Mouse (Mus musculus) limb, embryonic 12.5 days (tissue): ENCODE data around the gene Styk1. TPM values are rescaled to one million over a fixed set of nuclear protein-coding genes. Genes with fewer than 3 reads are reported as not detected.

Source experiments
- ATAC-seq: fragments of 200-750 bp; cut with Nextera tagmentation; 2 replicates; pipeline ENCODE4 v1.8.0; 2017; ENCODE audit warnings: low read depth, moderate TSS enrichment; ENCODE audit not compliant: insufficient number of reproducible peaks, insufficient read depth, low FRiP score, low TSS enrichment
- H3K27ac ChIP-seq: fragments of 300-500 bp; sonication (generic); 2 replicates; pipeline ENCODE4 v1.5.1; 2016; ENCODE audit warnings: mild to moderate bottlenecking, moderate library complexity
- H3K27me3 ChIP-seq: fragments of 300-500 bp; sonication (generic); 2 replicates; pipeline ENCODE4 v1.6.1; 2016; ENCODE audit warnings: mild to moderate bottlenecking, moderate library complexity
- H3K36me3 ChIP-seq: fragments of 300-500 bp; sonication (generic); 2 replicates; pipeline ENCODE4 v1.6.1; 2016; ENCODE audit warnings: mild to moderate bottlenecking, moderate library complexity
- H3K4me1 ChIP-seq: fragments of 300-500 bp; sonication (generic); replicated peaks from 2 replicates; pipeline ENCODE4 v1.6.1; 2016
- H3K4me2 ChIP-seq: fragments of 300-500 bp; sonication (generic); 2 replicates; pipeline ENCODE4 v1.6.1; 2016; ENCODE audit warnings: mild to moderate bottlenecking, moderate library complexity
- H3K4me3 ChIP-seq: fragments of 300-500 bp; sonication (generic); replicated peaks from 2 replicates; pipeline ENCODE4 v1.5.1; 2016; ENCODE audit warnings: mild to moderate bottlenecking
- H3K9ac ChIP-seq: fragments of 300-500 bp; sonication (generic); replicated peaks from 2 replicates; pipeline ENCODE4 v1.6.1; 2016; ENCODE audit warnings: mild to moderate bottlenecking, moderate library complexity
- H3K9me3 ChIP-seq: fragments of 300-500 bp; sonication (generic); 2 replicates; pipeline ENCODE4 v1.6.1; 2016; ENCODE audit warnings: mild to moderate bottlenecking, moderate library complexity
- whole genome bisulfite sequencing: fragments of 180-500 bp; shearing (Covaris S2); methylation state at CpG from one replicate; pipeline ENCODE4 v1.1.7; 2016; 5-methylcytosine and 5-hydroxymethylcytosine counted together
- polyA plus RNA-seq: library from polyadenylated mRNA; unstranded; fragments of >200 nt; fragmentation: Nextera tagmentation; extraction: Ambion mirVana; gene quantifications from 2 replicates; pipeline ENCODE4 v1.2.1, GENCODE M21; 2016

Gene Styk1
- polyA plus RNA-seq, 1 experiment from 2014 or later: 3.2 TPM

- no peak overlapping the region for H3K9ac ChIP-seq
- no peaks in the 10 kb centered on the region for H3K27me3 ChIP-seq
- WGBS: 36% methylated on average over 6 of the region's 6 CpGs
- peaks cover 33% of the 10 kb centered on the region for H3K4me1 ChIP-seq
- no peak overlapping the region for H3K4me2 ChIP-seq
- H3K9me3 ChIP-seq: no peaks in the 10 kb centered on the region
- H3K4me3 ChIP-seq: no peak overlapping the region
- ATAC-seq: no peak
- H3K27ac ChIP-seq: no peak overlapping the region
- H3K36me3 ChIP-seq: peaks cover 23% of the 10 kb centered on the region
Observed at GRCm38 (mm10) chr6:131383713-131384330, 30.4 kb upstream of the Styk1 start.

- 52% methylated on average over 3 of the region's 3 CpGs for WGBS
- Histone ChIP-seq H3K27me3 (no peaks in the 10 kb centered on the region), H3K36me3 (peaks cover 32% of the 10 kb centered on the region), H3K27ac (no peak overlapping the region), H3K4me2 (no peak overlapping the region), H3K9me3 (no peaks in the 10 kb centered on the region), H3K4me1 (peaks cover 31% of the 10 kb centered on the region), H3K4me3 (no peak overlapping the region), H3K9ac (no peak overlapping the region)
- ATAC-seq: no peak
Observed at GRCm38 (mm10) chr6:131382984-131383337, 29.6 kb upstream of the Styk1 start.

GRCm38 (mm10) chr6:131382232-131382983 is 29.0 kb upstream of the Styk1 start:
- no peak overlapping the region for H3K27ac ChIP-seq
- H3K36me3 ChIP-seq: peaks cover 38% of the 10 kb centered on the region
- WGBS: 63% methylated on average over 14 of the region's 14 CpGs
- no peaks in the 10 kb centered on the region for H3K9me3 ChIP-seq
- H3K27me3 ChIP-seq: no peaks in the 10 kb centered on the region
- no peak overlapping the region for H3K9ac ChIP-seq
- H3K4me1 ChIP-seq: peaks cover 30% of the 10 kb centered on the region
- ATAC-seq: peak; percentile 39; the same call in 1 of the 2 replicates
- no peak overlapping the region for H3K4me3 ChIP-seq
- 0 out of 2 replicates have a peak overlapping the region, but pooled peaks have one; percentile 2 for H3K4me2 ChIP-seq

GRCm38 (mm10) chr6:131378858-131379428 is 25.5 kb upstream of the Styk1 start:
- no peak overlapping the region for H3K4me2 ChIP-seq
- no peak for ATAC-seq
- H3K9ac ChIP-seq: no peak overlapping the region
- no peaks in the 10 kb centered on the region for H3K9me3 ChIP-seq
- no peak overlapping the region for H3K4me3 ChIP-seq
- no peak overlapping the region for H3K27ac ChIP-seq
- H3K4me1 ChIP-seq: peaks cover 17% of the 10 kb centered on the region
- no peaks in the 10 kb centered on the region for H3K27me3 ChIP-seq
- 94% methylated on average over 18 of the region's 18 CpGs for WGBS
- H3K36me3 ChIP-seq: peaks cover 68% of the 10 kb centered on the region

- Histone ChIP-seq H3K4me2 (no peak overlapping the region), H3K9me3 (no peaks in the 10 kb centered on the region), H3K27me3 (no peaks in the 10 kb centered on the region), H3K4me3 (no peak overlapping the region), H3K36me3 (peaks cover 77% of the 10 kb centered on the region), H3K9ac (no peak overlapping the region), H3K27ac (no peak overlapping the region), H3K4me1 (peaks cover 4% of the 10 kb centered on the region)
- 90% methylated on average over 5 of the region's 5 CpGs for WGBS
- ATAC-seq: no peak
Observed at GRCm38 (mm10) chr6:131377378-131377777, 24.0 kb upstream of the Styk1 start.

- ATAC-seq: no peak
- no peak overlapping the region for H3K4me3 ChIP-seq
Observed at GRCm38 (mm10) chr6:131374594-131375340, 21.4 kb upstream of the Styk1 start.

GRCm38 (mm10) chr6:131373160-131373559 is 19.8 kb upstream of the Styk1 start:
- H3K27me3 ChIP-seq: no peaks in the 10 kb centered on the region
- H3K9ac ChIP-seq: no peak overlapping the region
- H3K4me3 ChIP-seq: no peak overlapping the region
- 93% methylated on average over 5 of the region's 5 CpGs for WGBS
- no peak overlapping the region for H3K4me2 ChIP-seq
- peaks cover 74% of the 10 kb centered on the region for H3K36me3 ChIP-seq
- no peaks in the 10 kb centered on the region for H3K9me3 ChIP-seq
- no peaks in the 10 kb centered on the region for H3K4me1 ChIP-seq
- ATAC-seq: no peak
- no peak overlapping the region for H3K27ac ChIP-seq

More at GRCm38 (mm10) chr6:131374594-131375340, 21.4 kb upstream of the Styk1 start:
- Histone ChIP-seq H3K9me3 (no peaks in the 10 kb centered on the region), H3K9ac (no peak overlapping the region), H3K27ac (no peak overlapping the region), H3K4me2 (no peak overlapping the region), H3K27me3 (no peaks in the 10 kb centered on the region), H3K36me3 (peaks cover 78% of the 10 kb centered on the region), H3K4me1 (no peaks in the 10 kb centered on the region)
- 88% methylated on average over 13 of the region's 13 CpGs for WGBS

- H3K27ac ChIP-seq: no peak overlapping the region
- no peaks in the 10 kb centered on the region for H3K4me1 ChIP-seq
- no peaks in the 10 kb centered on the region for H3K9me3 ChIP-seq
- no peak overlapping the region for H3K4me3 ChIP-seq
- H3K36me3 ChIP-seq: peaks cover 75% of the 10 kb centered on the region
- H3K9ac ChIP-seq: no peak overlapping the region
- ATAC-seq: no peak
- no peak overlapping the region for H3K4me2 ChIP-seq
- 97% methylated on average over 5 of the region's 5 CpGs for WGBS
- no peaks in the 10 kb centered on the region for H3K27me3 ChIP-seq
Observed at GRCm38 (mm10) chr6:131370767-131371166, 17.4 kb upstream of the Styk1 start.

- 86% methylated on average over 8 of the region's 8 CpGs for WGBS
- Histone ChIP-seq H3K9ac (no peak overlapping the region), H3K27ac (no peak overlapping the region), H3K4me1 (no peaks in the 10 kb centered on the region), H3K9me3 (no peaks in the 10 kb centered on the region), H3K4me3 (no peak overlapping the region), H3K27me3 (no peaks in the 10 kb centered on the region), H3K4me2 (no peak overlapping the region), H3K36me3 (peaks cover 71% of the 10 kb centered on the region)
- no peak for ATAC-seq
Observed at GRCm38 (mm10) chr6:131369866-131370616, 16.6 kb upstream of the Styk1 start.

GRCm38 (mm10) chr6:131367101-131367500 is 13.7 kb upstream of the Styk1 start:
- Histone ChIP-seq H3K4me2 (no peak overlapping the region), H3K27ac (no peak overlapping the region), H3K27me3 (no peaks in the 10 kb centered on the region), H3K9me3 (no peaks in the 10 kb centered on the region), H3K4me1 (no peaks in the 10 kb centered on the region), H3K36me3 (peaks cover 69% of the 10 kb centered on the region), H3K9ac (no peak overlapping the region), H3K4me3 (no peak overlapping the region)
- no peak for ATAC-seq
- WGBS: 58% methylated on average over 4 of the region's 4 CpGs
